Comparison of ENCODE assay signal across 18 mouse cellular contexts in genomic region chr13:91456735-91457134, GRCm38 (mm10).
"Had no signal": no experiment of that assay in that cellular context is flagged by ENCODE, and none has a peak within 500 bp of the region (broad histone marks: within the 10 kb centered on the region; RNA-seq: fewer than 3 reads in every experiment).

No protein-coding gene starts in this region.

- H3K36me3 ChIP-seq: intestine, embryonic 15.5 days; kidney, embryonic 15.5 days; limb, embryonic 10.5 days; limb, embryonic 13.5 days; midbrain, embryonic 12.5 days; midbrain, embryonic 15.5 days; neural tube, embryonic 12.5 days; neural tube, embryonic 15.5 days had no signal

- H3K4me3 ChIP-seq: intestine, embryonic 15.5 days; kidney, embryonic 15.5 days; limb, embryonic 10.5 days; limb, embryonic 13.5 days; midbrain, embryonic 12.5 days; midbrain, embryonic 15.5 days; neural tube, embryonic 12.5 days; neural tube, embryonic 15.5 days had no signal

- H3K27me3 ChIP-seq: intestine, embryonic 15.5 days; kidney, embryonic 15.5 days; limb, embryonic 13.5 days; midbrain, embryonic 12.5 days; midbrain, embryonic 15.5 days; neural tube, embryonic 12.5 days; neural tube, embryonic 15.5 days had no signal

- H3K9me3 ChIP-seq: intestine, embryonic 15.5 days; kidney, embryonic 15.5 days; limb, embryonic 10.5 days; limb, embryonic 13.5 days; midbrain, embryonic 12.5 days; midbrain, embryonic 15.5 days; neural tube, embryonic 12.5 days; neural tube, embryonic 15.5 days had no signal

- DNase-seq: kidney, adult 11 months; kidney, adult 8-10 months; kidney, postnatal 10 days; kidney, postnatal 4 days; lung, embryonic 14.5 days; right cerebral cortex, adult 18-20 months; thymus, adult 18-20 months; thymus, postnatal 36 days had no signal

- H3K4me2 ChIP-seq: intestine, embryonic 15.5 days; kidney, embryonic 15.5 days; limb, embryonic 13.5 days; lung, embryonic 14.5 days; midbrain, embryonic 12.5 days; midbrain, embryonic 15.5 days; neural tube, embryonic 12.5 days; neural tube, embryonic 15.5 days had no signal

- H3K27ac ChIP-seq: intestine, embryonic 15.5 days; kidney, embryonic 15.5 days; limb, embryonic 10.5 days; limb, embryonic 13.5 days; macrophage; midbrain, embryonic 12.5 days; midbrain, embryonic 15.5 days; neural tube, embryonic 12.5 days; neural tube, embryonic 15.5 days had no signal

- H3K9ac ChIP-seq: intestine, embryonic 15.5 days; kidney, embryonic 15.5 days; limb, embryonic 13.5 days; lung, embryonic 14.5 days; midbrain, embryonic 12.5 days; midbrain, embryonic 15.5 days; neural tube, embryonic 12.5 days; neural tube, embryonic 15.5 days had no signal

- ATAC-seq: intestine, embryonic 15.5 days; lung, postnatal 0 days; midbrain, embryonic 15.5 days had no signal
